37 mouse cellular contexts compared by ENCODE assay signal in genomic region chr5:132299716-132300115, GRCm38 (mm10).
DNase-seq lines count a peak whose midpoint lies in the region; ATAC-seq and TF ChIP-seq lines count a peak whose summit lies in the region.
"Had no signal": no experiment of that assay in that cellular context is flagged by ENCODE, and none has a peak within 500 bp of the region (broad histone marks: within the 10 kb centered on the region; RNA-seq: fewer than 3 reads in every experiment).

No protein-coding gene starts in this region.

- H3K4me2 ChIP-seq in forebrain, embryonic 15.5 days (replicated peaks): no peak overlapping the region
- no peak overlapping the region for H3K4me2 ChIP-seq in lung, postnatal 0 days (replicated peaks; ENCODE audit: low read depth, low read length)
- H3K4me2 ChIP-seq: embryonic facial prominence, embryonic 15.5 days; hindbrain, embryonic 12.5 days; intestine, embryonic 15.5 days; limb, embryonic 12.5 days; liver, embryonic 11.5 days; neural tube, embryonic 15.5 days had no signal

- DNase-seq in forebrain, embryonic 10.5 days (ENCODE audit: extremely low spot score, low spot score): no peak
- DNase-seq in left cerebral cortex, adult 18-20 months (ENCODE audit: low spot score in 2 of 2): peak; percentile 9 to 29
- DNase-seq in left cerebral cortex, adult 11 months (ENCODE audit: low spot score): no peak
- peak; percentile 49 to 54 for DNase-seq in right cerebral cortex, adult 2 months (ENCODE audit: low spot score in 2 of 2)
- no peak for DNase-seq in right cerebral cortex, postnatal 14 days
- no peak for DNase-seq in lung, postnatal 0 days (ENCODE audit: low spot score)
- DNase-seq in liver: no peak
- DNase-seq: adrenal gland, adult 2 months; adrenal gland, postnatal 36 days; cerebellum, adult 8-10 months; cerebellum, postnatal 25 days; forebrain, postnatal 0 days; gastrocnemius, postnatal 14 days; heart, postnatal 36 days; kidney, adult 2 months; kidney, postnatal 36 days; layer of hippocampus, postnatal 36 days; liver, postnatal 0 days; midbrain, embryonic 14.5 days; spleen, adult 18-20 months; thymus, adult 2 months; thymus, postnatal 36 days had no signal

- no peak overlapping the region for H3K4me3 ChIP-seq in forebrain, embryonic 10.5 days
- no peak overlapping the region for H3K4me3 ChIP-seq in forebrain, embryonic 15.5 days
- H3K4me3 ChIP-seq in lung, postnatal 0 days (ENCODE audit: low read depth, low read length): no peak overlapping the region
- H3K4me3 ChIP-seq: embryonic facial prominence, embryonic 10.5 days; embryonic facial prominence, embryonic 15.5 days; heart, embryonic 10.5 days; hindbrain, embryonic 12.5 days; intestine, embryonic 15.5 days; layer of hippocampus, adult 2 months; limb, embryonic 12.5 days; neural tube, embryonic 15.5 days had no signal

- no peak overlapping the region for H3K9ac ChIP-seq in forebrain, embryonic 15.5 days (replicated peaks)
- no peak overlapping the region for H3K9ac ChIP-seq in lung, postnatal 0 days (replicated peaks; ENCODE audit: low read depth)
- H3K9ac ChIP-seq: embryonic facial prominence, embryonic 15.5 days; forebrain, postnatal 0 days; hindbrain, embryonic 12.5 days; intestine, embryonic 15.5 days; limb, embryonic 12.5 days; liver, postnatal 0 days; neural tube, embryonic 15.5 days had no signal

- 74% methylated on average over 4 of the region's 4 CpGs for WGBS in forebrain, embryonic 10.5 days
- 78% methylated on average over 4 of the region's 4 CpGs for WGBS in forebrain, embryonic 15.5 days
- 81% methylated on average over 4 of the region's 4 CpGs for WGBS in lung, postnatal 0 days

- TF ChIP-seq CTCF in lung, postnatal 0 days (IDR thresholded peaks at IDR 0.05): no peak

- H3K36me3 ChIP-seq in forebrain, embryonic 10.5 days (replicated peaks): no peaks in the 10 kb centered on the region
- no peaks in the 10 kb centered on the region for H3K36me3 ChIP-seq in forebrain, embryonic 15.5 days
- no peaks in the 10 kb centered on the region for H3K36me3 ChIP-seq in lung, postnatal 0 days (ENCODE audit: insufficient read depth, low read length)
- H3K36me3 ChIP-seq: embryonic facial prominence, embryonic 10.5 days; embryonic facial prominence, embryonic 15.5 days; heart, embryonic 10.5 days; hindbrain, embryonic 12.5 days; intestine, embryonic 15.5 days; limb, embryonic 12.5 days; neural tube, embryonic 15.5 days had no signal

- H3K4me1 ChIP-seq in forebrain, embryonic 10.5 days: peaks cover 60% of the 10 kb centered on the region
- H3K4me1 ChIP-seq in forebrain, embryonic 15.5 days: peaks cover 54% of the 10 kb centered on the region
- no peaks in the 10 kb centered on the region for H3K4me1 ChIP-seq in lung, postnatal 0 days (ENCODE audit: insufficient read depth, low read depth, low read length)
- H3K4me1 ChIP-seq: embryonic facial prominence, embryonic 15.5 days had no signal

- H3K27ac ChIP-seq in forebrain, embryonic 10.5 days: peak overlapping the region; percentile 75
- H3K27ac ChIP-seq in forebrain, embryonic 15.5 days (replicated peaks): no peak overlapping the region
- no peak overlapping the region for H3K27ac ChIP-seq in lung, postnatal 0 days (ENCODE audit: low read length)
- H3K27ac ChIP-seq: embryonic facial prominence, embryonic 10.5 days; embryonic facial prominence, embryonic 15.5 days; heart, embryonic 10.5 days; hindbrain, embryonic 12.5 days; hindbrain, postnatal 0 days; intestine, embryonic 15.5 days; layer of hippocampus, adult 2 months; limb, embryonic 12.5 days; macrophage; neural tube, embryonic 15.5 days; stomach, postnatal 0 days had no signal

- H3K9me3 ChIP-seq in forebrain, embryonic 10.5 days: no peaks in the 10 kb centered on the region
- no peaks in the 10 kb centered on the region for H3K9me3 ChIP-seq in forebrain, embryonic 15.5 days
- H3K9me3 ChIP-seq in lung, postnatal 0 days (ENCODE audit: low read length): no peaks in the 10 kb centered on the region
- H3K9me3 ChIP-seq: embryonic facial prominence, embryonic 10.5 days; embryonic facial prominence, embryonic 15.5 days; heart, embryonic 10.5 days; hindbrain, embryonic 12.5 days; intestine, embryonic 15.5 days; limb, embryonic 12.5 days; neural tube, embryonic 15.5 days had no signal

- TF ChIP-seq EP300 in lung, postnatal 0 days (IDR thresholded peaks at IDR 0.05): no peak

- no peak for ATAC-seq in forebrain, embryonic 15.5 days (replicated peaks)
- no peak for ATAC-seq in lung, postnatal 0 days
- ATAC-seq: activated CD4-positive, CD25-positive, alpha-beta regulatory T cell, adult 4 months; forebrain, postnatal 0 days; hindbrain, postnatal 0 days; liver, postnatal 0 days had no signal

- peaks cover 9% of the 10 kb centered on the region; the same call in 1 of the 2 replicates for H3K27me3 ChIP-seq in forebrain, embryonic 10.5 days (ENCODE audit: poor library complexity, severe bottlenecking)
- no peaks in the 10 kb centered on the region for H3K27me3 ChIP-seq in forebrain, embryonic 15.5 days
- no peaks in the 10 kb centered on the region for H3K27me3 ChIP-seq in lung, postnatal 0 days (replicated peaks; ENCODE audit: insufficient read depth, low read length)
- H3K27me3 ChIP-seq: CH12.LX; embryonic facial prominence, embryonic 15.5 days; hindbrain, embryonic 12.5 days; intestine, embryonic 15.5 days; limb, embryonic 12.5 days; neural tube, embryonic 15.5 days had no signal

Comparison
In these comparisons a context has a peak if more than half of its experiments do, and no peak if none do; other contexts are left out.
1. DNase-seq: peak in left cerebral cortex, adult 18-20 months (2 of 2) and right cerebral cortex, adult 2 months (2 of 2); none in forebrain, embryonic 10.5 days (single experiment), left cerebral cortex, adult 11 months (single experiment), right cerebral cortex, postnatal 14 days (single experiment), lung, postnatal 0 days (single experiment) and liver (single experiment).